Mouse (Mus musculus) stomach, postnatal 0 days (tissue): ENCODE data around the gene Zfp704.

Source experiments
- CTCF ChIP-seq: IDR thresholded peaks from 2 replicates; pipeline ENCODE4 v1.5.1; 2016; ENCODE audit warnings: antibody characterized with exemption, low read depth, mild to moderate bottlenecking, moderate library complexity
- EP300 ChIP-seq: optimal IDR thresholded peaks from 2 replicates; pipeline ENCODE3; 2016; ENCODE audit warnings: antibody characterized with exemption

GRCm38 (mm10) chr3:9607686-9608085, 2.2 kb downstream of the Zfp704 start:
- no peak for TF ChIP-seq EP300
- TF ChIP-seq CTCF, result no peak
